Mouse (Mus musculus) ES-E14 (cell line): ENCODE measurements around the gene Lamb3.

Source experiments
- CHD2 ChIP-seq: IDR thresholded peaks from 2 replicates; pipeline ENCODE4 v1.6.1; 2014; ENCODE audit warnings: mild to moderate bottlenecking, low read depth, low read length, inconsistent platforms
- HCFC1 ChIP-seq: IDR thresholded peaks from 2 replicates; pipeline ENCODE4 v1.6.1; 2012; ENCODE audit warnings: low read length, inconsistent platforms, borderline replicate concordance; ENCODE audit not compliant: insufficient read depth

GRCm38 (mm10) chr1:193316358-193316750, 108.9 kb downstream of the Lamb3 start:
- no peak for TF ChIP-seq HCFC1
- TF ChIP-seq CHD2: no peak
